Mouse (Mus musculus): ENCODE measurements around the gene Ptprt. TPM values are rescaled to one million over a fixed set of nuclear protein-coding genes. Genes with fewer than 3 reads are reported as not detected.

The Ptprt gene
- total and polyA plus RNA-seq, 3 experiments: 0.76 TPM; not detected in 2

- H3K9ac ChIP-seq (ENCODE audit: insufficient read depth, low read depth): no peak overlapping the region
- H3K79me2 ChIP-seq (replicated peaks; ENCODE audit: control insufficient read depth, extremely low read depth, insufficient read depth, poor library complexity, severe bottlenecking): no peaks in the 10 kb centered on the region
- no peaks in the 10 kb centered on the region for H3K4me1 ChIP-seq (ENCODE audit: control insufficient read depth in 1 of 2, insufficient read depth in 2 of 2)
- H3K27ac ChIP-seq (ENCODE audit: insufficient read depth, low read depth): no peak overlapping the region
- dilution Hi-C loops (cut with MboI; ENCODE audit: extremely low pct_ligation_motif_present, extremely low pct_unique_long_range_greater_than_20kb, low sequenced_read_pairs) (no loop called here), in situ Hi-C loops (cut with MboI; ENCODE audit: low pct_ligation_motif_present, low pct_unique_long_range_greater_than_20kb, low sequenced_read_pairs) (no loop called here)
- H3K9me3 ChIP-seq (replicated peaks; ENCODE audit: low read length): peaks cover 92% of the 10 kb centered on the region
- no peak overlapping the region for H3K4me3 ChIP-seq (replicated peaks in 1 of 3; ENCODE audit: low read depth in 2 of 3, low read length in 2 of 3, poor library complexity in 1 of 3)
- no peaks in the 10 kb centered on the region for H3K36me3 ChIP-seq (replicated peaks in 1 of 2; ENCODE audit: control insufficient read depth in 1 of 2, insufficient read depth in 1 of 2, low read length in 1 of 2)
- TF ChIP-seq HCFC1 (IDR thresholded peaks at IDR 0.05; ENCODE audit: low read depth, low read length) (no peak), KAT2A (IDR thresholded peaks at IDR 0.05; ENCODE audit: insufficient replicate concordance, low read length) (no peak), BHLHE40 (IDR thresholded peaks at IDR 0.05; ENCODE audit: low read depth, low read length) (no peak), RAD21 (IDR thresholded peaks at IDR 0.05; ENCODE audit: low read depth, low read length) (no peak), ELF1 (IDR thresholded peaks at IDR 0.05; ENCODE audit: low read depth, low read length) (no peak), ZMIZ1 (IDR thresholded peaks at IDR 0.05; ENCODE audit: low read depth, low read length) (no peak), NRF1 (IDR thresholded peaks at IDR 0.05; ENCODE audit: low read depth, low read length) (no peak), USF1 (IDR thresholded peaks at IDR 0.05; ENCODE audit: low read depth, low read length) (no peak), MAZ (IDR thresholded peaks at IDR 0.05; ENCODE audit: low read depth, low read length) (no peak), POLR2AphosphoS2 (IDR thresholded peaks at IDR 0.05; ENCODE audit: low read depth, low read length) (no peak), ZNF384 (IDR thresholded peaks at IDR 0.05; ENCODE audit: low read depth, low read length) (no peak)
- H3K4me2 ChIP-seq (ENCODE audit: insufficient read depth, low read depth, poor library complexity, severe bottlenecking): no peak overlapping the region
- no peak for DNase-seq (ENCODE audit: extremely low read depth)
- no peaks in the 10 kb centered on the region for H3K27me3 ChIP-seq (replicated peaks)
Measured at GRCm38 (mm10) chr2:162571037-162571436, 89.9 kb downstream of the Ptprt start.

- H3K9ac ChIP-seq (ENCODE audit: insufficient read depth, low read depth): no peak overlapping the region
Measured at GRCm38 (mm10) chr2:162568308-162569100, 92.4 kb downstream of the Ptprt start.

More at GRCm38 (mm10) chr2:162568308-162569100, 92.4 kb downstream of the Ptprt start:
- H3K4me2 ChIP-seq (ENCODE audit: insufficient read depth, low read depth, poor library complexity, severe bottlenecking): no peak overlapping the region
- H3K4me1 ChIP-seq (ENCODE audit: control insufficient read depth in 1 of 2, insufficient read depth in 2 of 2): no peaks in the 10 kb centered on the region
- no peak overlapping the region for H3K4me3 ChIP-seq (replicated peaks in 1 of 3; ENCODE audit: low read depth in 2 of 3, low read length in 2 of 3, poor library complexity in 1 of 3)
- DNase-seq (ENCODE audit: extremely low read depth): no peak
- in situ Hi-C loops (cut with MboI; ENCODE audit: low pct_ligation_motif_present, low pct_unique_long_range_greater_than_20kb, low sequenced_read_pairs) (no loop called here), dilution Hi-C loops (cut with MboI; ENCODE audit: extremely low pct_ligation_motif_present, extremely low pct_unique_long_range_greater_than_20kb, low sequenced_read_pairs) (no loop called here)
- H3K79me2 ChIP-seq (replicated peaks; ENCODE audit: control insufficient read depth, extremely low read depth, insufficient read depth, poor library complexity, severe bottlenecking): no peaks in the 10 kb centered on the region
- no peaks in the 10 kb centered on the region for H3K36me3 ChIP-seq (replicated peaks in 1 of 2; ENCODE audit: control insufficient read depth in 1 of 2, insufficient read depth in 1 of 2, low read length in 1 of 2)
- peaks cover 91% of the 10 kb centered on the region for H3K9me3 ChIP-seq (replicated peaks; ENCODE audit: low read length)
- H3K27me3 ChIP-seq (replicated peaks): no peaks in the 10 kb centered on the region
- no peak for TF ChIP-seq JUN (IDR thresholded peaks at IDR 0.05; ENCODE audit: insufficient read depth, low read depth, low read length)
- TF ChIP-seq RAD21 (IDR thresholded peaks at IDR 0.05; ENCODE audit: low read depth, low read length): no peak
- no peak for TF ChIP-seq POLR2AphosphoS2 (IDR thresholded peaks at IDR 0.05; ENCODE audit: low read depth, low read length)
- TF ChIP-seq MEF2A (IDR thresholded peaks at IDR 0.05; ENCODE audit: borderline replicate concordance, low read depth, low read length): no peak
- no peak for TF ChIP-seq MXI1 (IDR thresholded peaks at IDR 0.05; ENCODE audit: low read depth, low read length)
- no peak for TF ChIP-seq ETS1 (conservative IDR thresholded peaks at IDR 0.05; ENCODE audit: low read depth, low read length)
- no peak overlapping the region for H3K27ac ChIP-seq (ENCODE audit: insufficient read depth, low read depth)

All from CH12.LX (cell line).